Mouse (Mus musculus): Measurements from ENCODE around the gene Sobp. TPM values are rescaled to one million over a fixed set of nuclear protein-coding genes. Genes with fewer than 3 reads are reported as not detected.

Sobp gene
- polyA plus RNA-seq, 1 experiment from 2014 or later: 1.1 TPM

DNA sequence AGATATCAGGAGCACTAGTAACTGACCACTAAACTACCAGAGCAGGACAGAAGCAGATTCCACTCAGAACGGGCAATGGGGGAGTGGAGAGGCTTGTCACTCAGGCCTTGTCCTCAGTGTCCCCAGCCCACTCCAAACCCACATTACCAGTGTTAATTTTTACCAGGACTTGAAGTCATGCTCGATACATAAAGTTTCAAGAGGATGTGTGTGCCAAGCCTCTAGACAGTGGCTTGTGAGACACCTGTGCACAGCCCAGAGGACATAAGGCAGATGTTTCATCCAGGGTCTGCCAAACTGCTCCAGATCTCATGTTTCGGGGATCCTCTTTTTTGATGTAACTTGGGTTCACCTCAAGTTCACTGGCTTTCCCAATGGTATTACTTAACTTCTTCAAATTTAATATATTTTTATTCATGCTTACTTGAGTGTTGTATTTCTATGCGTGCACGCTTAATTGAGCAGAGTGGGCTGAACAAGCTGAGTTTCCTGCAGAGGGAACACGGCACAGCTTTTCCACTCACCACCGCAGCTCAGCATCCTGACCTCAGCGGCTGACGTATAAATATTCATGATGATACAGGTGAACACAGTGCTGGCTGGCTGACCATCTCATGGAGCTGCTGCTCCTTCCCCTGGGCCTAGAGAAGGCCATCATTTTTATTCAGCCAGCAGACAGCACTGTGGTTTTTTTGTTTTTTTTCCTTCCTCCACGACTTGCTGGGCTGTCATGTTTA is 131.6 kb downstream of the Sobp start:
- Histone ChIP-seq H3K4me3 (replicated peaks) (no peak overlapping the region), H3K27ac (peak overlapping the region; percentile 88; the same call in 1 of the 2 replicates), H3K4me1 (replicated peaks) (peaks cover 7% of the 10 kb centered on the region; the same call in 1 of the 2 replicates), H3K9me3 (no peaks in the 10 kb centered on the region), H3K4me2 (replicated peaks) (no peak overlapping the region), H3K9ac (no peak overlapping the region), H3K36me3 (no peaks in the 10 kb centered on the region), H3K27me3 (replicated peaks) (no peaks in the 10 kb centered on the region)
- no peak for ATAC-seq
- WGBS: 45% methylated on average over 10 of the region's 10 CpGs

DNA sequence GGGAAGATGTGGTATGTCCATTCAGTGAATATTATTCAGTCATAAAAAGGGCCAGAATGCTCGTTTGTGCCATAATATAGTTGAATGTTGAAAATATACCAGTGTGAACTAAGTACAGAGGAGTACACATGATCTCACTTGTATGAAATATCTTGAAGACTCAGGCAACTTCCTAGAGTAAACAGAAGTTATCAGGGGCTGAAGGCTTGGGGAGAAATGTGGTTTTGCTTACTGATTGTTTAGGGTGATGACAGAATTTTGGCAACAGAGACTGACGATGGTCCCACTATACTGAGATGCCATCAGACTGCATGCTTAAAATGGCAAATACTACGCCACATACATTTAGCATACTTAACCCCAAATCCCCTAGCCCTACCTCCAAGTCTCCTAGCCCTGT is 132.5 kb downstream of the Sobp start:
- H3K9me3 ChIP-seq: no peaks in the 10 kb centered on the region
- H3K36me3 ChIP-seq: no peaks in the 10 kb centered on the region
- H3K27ac ChIP-seq: no peak overlapping the region
- H3K4me3 ChIP-seq (replicated peaks): no peak overlapping the region
- peaks cover 6% of the 10 kb centered on the region; the same call in 1 of the 2 replicates for H3K4me1 ChIP-seq (replicated peaks)
- no peak overlapping the region for H3K4me2 ChIP-seq (replicated peaks)
- ATAC-seq: no peak
- no peak overlapping the region for H3K9ac ChIP-seq
- WGBS: 77% methylated on average over 3 of the region's 3 CpGs
- no peaks in the 10 kb centered on the region for H3K27me3 ChIP-seq (replicated peaks)

DNA sequence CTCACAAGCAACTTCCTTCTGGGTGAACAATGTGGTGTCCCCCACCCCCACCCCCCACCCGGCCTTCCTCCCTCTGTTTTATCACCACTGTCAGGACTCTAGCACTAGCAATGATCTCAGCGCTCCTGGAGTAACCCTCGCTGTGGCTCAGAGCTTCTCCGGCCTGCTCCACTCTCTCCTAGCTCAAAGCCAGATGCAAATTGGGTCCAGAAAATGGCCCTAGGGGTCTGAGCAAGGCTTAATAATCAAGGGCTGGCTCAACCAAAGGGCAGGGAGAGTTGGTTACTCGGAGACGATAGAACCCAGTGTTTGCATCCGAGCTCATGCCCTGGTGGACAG is 136.9 kb downstream of the Sobp start:
- Histone ChIP-seq H3K4me1 (replicated peaks) (0 out of 2 replicates have a peak, but pooled peaks cover 6% of the 10 kb centered on the region), H3K9me3 (no peaks in the 10 kb centered on the region), H3K27me3 (replicated peaks) (no peaks in the 10 kb centered on the region), H3K4me3 (replicated peaks) (no peak overlapping the region), H3K9ac (no peak overlapping the region), H3K27ac (no peak overlapping the region), H3K4me2 (replicated peaks) (no peak overlapping the region), H3K36me3 (no peaks in the 10 kb centered on the region)
- ATAC-seq: no peak
- WGBS: 55% methylated on average over 7 of the region's 7 CpGs

DNA sequence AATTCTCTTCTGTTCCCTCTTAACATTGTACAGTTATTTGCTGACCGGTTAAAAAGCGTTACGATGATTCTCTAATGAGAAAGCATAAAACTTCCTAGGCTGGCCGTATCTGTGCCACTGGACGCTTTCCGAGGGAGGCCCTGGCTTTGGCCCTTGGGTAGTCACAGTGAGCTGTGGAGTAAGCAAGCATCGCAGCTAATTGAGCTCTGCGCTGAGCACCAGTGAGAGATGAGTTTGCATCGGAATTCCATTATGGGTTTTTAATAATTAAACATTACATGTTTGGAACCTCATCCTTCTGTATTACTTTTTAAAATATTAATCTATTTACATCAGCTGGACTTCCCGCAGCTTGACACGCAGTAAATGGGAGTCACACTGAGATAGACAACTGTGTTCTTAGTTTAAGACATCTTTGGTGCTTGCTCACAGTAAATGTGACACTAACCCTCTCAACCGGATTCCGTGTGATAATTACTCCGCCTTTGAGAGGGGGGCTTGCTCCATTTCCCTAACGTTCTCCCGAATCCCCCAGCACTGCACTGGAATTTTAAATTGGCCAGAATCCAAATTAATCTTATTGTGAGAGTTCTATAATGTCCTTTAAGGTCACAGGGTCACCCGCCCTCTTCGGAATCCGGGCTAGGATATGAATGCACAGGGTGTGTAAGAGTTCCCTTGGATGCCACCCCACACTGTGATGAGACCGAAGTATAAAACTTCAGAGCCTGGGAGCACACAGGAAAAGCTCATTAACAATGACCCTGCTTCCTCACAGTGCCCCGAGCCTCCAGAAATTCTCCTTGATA is 137.5 kb downstream of the Sobp start:
- WGBS: 72% methylated on average over 21 of the region's 21 CpGs
- Histone ChIP-seq H3K27me3 (replicated peaks) (no peaks in the 10 kb centered on the region), H3K27ac (no peak overlapping the region), H3K4me2 (replicated peaks) (no peak overlapping the region), H3K4me3 (replicated peaks) (no peak overlapping the region), H3K9me3 (no peaks in the 10 kb centered on the region), H3K9ac (no peak overlapping the region), H3K36me3 (no peaks in the 10 kb centered on the region), H3K4me1 (replicated peaks) (0 out of 2 replicates have a peak, but pooled peaks cover 5% of the 10 kb centered on the region)
- no peak for ATAC-seq

DNA sequence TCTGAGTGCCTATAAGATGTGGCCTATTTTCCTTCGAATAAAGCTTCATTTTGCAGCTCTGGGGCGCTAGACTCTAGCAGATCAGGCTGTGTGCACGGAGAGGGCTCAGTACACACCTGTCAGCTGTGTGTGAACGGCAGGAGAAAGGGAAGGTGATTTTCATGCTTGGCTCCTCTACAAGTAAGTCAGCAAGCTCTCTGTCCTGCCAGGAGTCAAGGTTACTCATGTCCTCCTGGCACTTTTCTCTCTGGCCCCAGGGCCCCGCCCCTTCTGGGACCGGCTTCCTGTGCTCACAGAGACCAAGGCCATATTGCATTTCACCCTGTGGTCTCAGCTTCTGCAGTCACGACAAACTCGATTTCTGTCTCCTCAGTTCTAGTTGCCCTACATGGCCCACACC is 138.8 kb downstream of the Sobp start:
- no peak overlapping the region for H3K27ac ChIP-seq
- H3K4me2 ChIP-seq (replicated peaks): no peak overlapping the region
- WGBS: 60% methylated on average over 8 of the region's 8 CpGs
- no peaks in the 10 kb centered on the region for H3K27me3 ChIP-seq (replicated peaks)
- no peaks in the 10 kb centered on the region for H3K36me3 ChIP-seq
- no peak overlapping the region for H3K4me3 ChIP-seq (replicated peaks)
- H3K9me3 ChIP-seq: no peaks in the 10 kb centered on the region
- H3K4me1 ChIP-seq (replicated peaks): 0 out of 2 replicates have a peak, but pooled peaks cover 5% of the 10 kb centered on the region
- peak; percentile 8; the same call in 1 of the 2 replicates for ATAC-seq
- H3K9ac ChIP-seq: no peak overlapping the region

DNA sequence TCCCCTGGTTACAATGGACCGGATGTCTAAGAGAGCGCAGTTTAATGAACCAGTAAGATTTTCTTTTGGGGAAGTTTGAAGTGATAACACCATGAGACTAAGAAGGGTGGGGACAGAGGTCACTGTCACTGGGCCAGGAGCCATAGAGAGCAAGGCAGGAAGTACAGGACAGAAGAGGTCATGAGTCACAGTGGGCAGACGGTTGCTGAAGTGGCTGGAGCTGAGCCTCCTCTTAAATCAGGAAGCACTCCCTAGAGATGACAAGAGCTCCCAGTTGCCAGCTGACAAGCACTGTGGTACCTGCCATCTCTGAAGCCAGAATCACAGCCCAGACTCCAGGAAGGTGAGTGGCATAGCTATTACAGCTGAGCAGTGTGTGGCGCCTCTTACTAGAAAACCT is 139.5 kb downstream of the Sobp start:
- Histone ChIP-seq H3K4me1 (replicated peaks) (0 out of 2 replicates have a peak, but pooled peaks cover 5% of the 10 kb centered on the region), H3K4me3 (replicated peaks) (no peak overlapping the region), H3K27me3 (replicated peaks) (no peaks in the 10 kb centered on the region), H3K27ac (no peak overlapping the region), H3K36me3 (no peaks in the 10 kb centered on the region), H3K9me3 (no peaks in the 10 kb centered on the region), H3K9ac (no peak overlapping the region), H3K4me2 (replicated peaks) (no peak overlapping the region)
- 77% methylated on average over 4 of the region's 4 CpGs for WGBS
- no peak for ATAC-seq

DNA sequence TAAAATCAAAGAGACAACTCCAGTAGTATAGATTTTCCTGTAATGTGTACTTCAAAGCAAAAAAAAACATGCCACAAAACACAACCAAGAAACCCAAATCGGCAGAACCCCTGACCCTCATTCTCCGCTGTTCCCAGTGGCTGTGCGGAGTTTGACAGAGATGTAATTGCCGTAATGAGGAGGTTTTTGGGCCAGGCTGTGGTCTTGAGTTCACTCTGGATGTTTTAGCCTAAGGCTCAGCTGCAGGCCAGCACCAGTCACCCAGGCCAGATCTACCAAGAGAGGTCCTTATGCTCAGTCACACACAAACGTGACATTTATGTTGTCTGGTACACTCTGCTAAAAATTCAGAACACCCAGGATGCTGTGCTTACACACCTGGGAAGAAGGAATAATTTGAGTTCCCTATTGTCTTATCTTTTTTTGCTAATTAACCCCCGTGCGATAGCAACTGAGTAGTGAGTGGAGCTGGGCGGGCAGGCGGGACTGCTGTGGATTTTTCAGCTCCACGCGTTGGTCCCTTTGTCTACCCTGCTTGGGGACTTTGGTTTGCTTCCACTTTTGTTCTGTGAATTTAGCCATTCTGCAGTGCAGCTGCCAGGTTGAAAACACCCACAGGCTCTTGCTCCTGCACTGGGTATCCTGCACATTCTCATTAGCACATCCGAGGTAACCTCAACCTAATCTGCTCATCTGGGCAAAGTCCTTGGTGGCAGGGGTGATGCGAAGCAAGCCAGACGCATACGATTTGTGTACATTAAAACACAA is 140.7 kb downstream of the Sobp start:
- H3K4me2 ChIP-seq (replicated peaks): no peak overlapping the region
- no peak overlapping the region for H3K4me3 ChIP-seq (replicated peaks)
- no peaks in the 10 kb centered on the region for H3K27me3 ChIP-seq (replicated peaks)
- 0 out of 2 replicates have a peak, but pooled peaks cover 5% of the 10 kb centered on the region for H3K4me1 ChIP-seq (replicated peaks)
- no peak overlapping the region for H3K9ac ChIP-seq
- no peaks in the 10 kb centered on the region for H3K9me3 ChIP-seq
- 62% methylated on average over 15 of the region's 15 CpGs for WGBS
- no peak overlapping the region for H3K27ac ChIP-seq
- no peaks in the 10 kb centered on the region for H3K36me3 ChIP-seq
- no peak for ATAC-seq

DNA sequence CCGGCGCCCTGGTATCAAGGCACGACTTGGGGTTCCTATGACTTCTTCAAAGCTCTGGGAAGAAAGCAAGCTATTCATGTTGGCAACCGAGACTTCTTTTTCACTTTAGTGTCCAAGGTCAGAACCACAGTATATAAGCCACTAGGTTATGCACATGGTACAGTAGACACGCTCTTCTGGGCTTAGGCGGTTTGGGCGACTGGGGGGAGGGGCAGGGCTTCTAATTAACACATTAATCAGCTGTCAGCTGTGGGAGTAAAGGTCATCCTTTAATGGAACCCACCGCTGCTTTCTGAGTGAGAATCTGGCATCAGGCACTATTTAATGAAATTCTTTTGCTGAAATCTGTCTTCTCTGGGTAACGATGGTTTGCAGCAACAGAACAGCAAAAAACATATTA is 147.3 kb downstream of the Sobp start:
- WGBS: 63% methylated on average over 9 of the region's 9 CpGs
- Histone ChIP-seq H3K4me2 (replicated peaks) (no peak overlapping the region), H3K36me3 (no peaks in the 10 kb centered on the region), H3K27ac (no peak overlapping the region), H3K4me1 (replicated peaks) (peaks cover 2% of the 10 kb centered on the region), H3K9ac (no peak overlapping the region), H3K27me3 (replicated peaks) (peaks cover 14% of the 10 kb centered on the region), H3K9me3 (no peaks in the 10 kb centered on the region), H3K4me3 (replicated peaks) (no peak overlapping the region)
- ATAC-seq: no peak

DNA sequence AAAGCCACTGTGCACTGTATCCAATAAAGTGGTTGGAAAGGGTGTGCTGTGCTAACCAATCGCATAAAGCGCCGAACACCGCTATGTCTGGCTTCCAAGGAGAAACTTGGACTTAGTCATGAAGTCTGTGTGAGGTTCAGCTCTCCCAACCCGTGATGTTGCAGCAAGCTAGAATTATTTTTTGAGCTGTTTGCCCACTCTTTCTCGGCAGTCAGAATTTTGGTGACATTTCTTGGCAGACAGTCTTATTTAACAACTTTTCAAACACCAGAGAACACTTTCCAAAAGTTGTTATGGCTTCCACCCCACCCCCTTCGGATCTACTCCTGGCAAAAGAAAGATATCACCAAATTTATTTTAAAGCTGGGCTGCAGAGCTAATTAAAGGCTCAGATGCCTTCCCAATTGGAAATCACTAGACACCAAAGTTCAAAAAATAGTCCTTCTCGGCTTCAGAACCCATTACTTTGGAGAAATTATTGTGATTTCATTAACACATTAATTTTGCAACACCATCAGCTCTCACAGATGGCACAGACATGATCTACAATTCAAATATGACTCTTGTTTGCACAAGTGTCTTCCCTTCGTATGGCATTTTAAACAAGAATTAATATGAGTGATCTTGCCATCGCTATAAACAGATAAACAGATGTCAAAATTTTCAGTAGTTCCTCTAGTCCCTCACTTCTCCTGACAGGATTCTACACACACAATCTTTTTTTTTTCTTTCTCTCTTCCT is 150.7 kb downstream of the Sobp start:
- Histone ChIP-seq H3K4me2 (replicated peaks) (no peak overlapping the region), H3K36me3 (no peaks in the 10 kb centered on the region), H3K4me3 (replicated peaks) (no peak overlapping the region), H3K27me3 (replicated peaks) (peaks cover 45% of the 10 kb centered on the region), H3K27ac (no peak overlapping the region), H3K9ac (no peak overlapping the region), H3K4me1 (replicated peaks) (peaks cover 14% of the 10 kb centered on the region), H3K9me3 (no peaks in the 10 kb centered on the region)
- WGBS: 81% methylated on average over 10 of the region's 10 CpGs
- no peak for ATAC-seq

DNA sequence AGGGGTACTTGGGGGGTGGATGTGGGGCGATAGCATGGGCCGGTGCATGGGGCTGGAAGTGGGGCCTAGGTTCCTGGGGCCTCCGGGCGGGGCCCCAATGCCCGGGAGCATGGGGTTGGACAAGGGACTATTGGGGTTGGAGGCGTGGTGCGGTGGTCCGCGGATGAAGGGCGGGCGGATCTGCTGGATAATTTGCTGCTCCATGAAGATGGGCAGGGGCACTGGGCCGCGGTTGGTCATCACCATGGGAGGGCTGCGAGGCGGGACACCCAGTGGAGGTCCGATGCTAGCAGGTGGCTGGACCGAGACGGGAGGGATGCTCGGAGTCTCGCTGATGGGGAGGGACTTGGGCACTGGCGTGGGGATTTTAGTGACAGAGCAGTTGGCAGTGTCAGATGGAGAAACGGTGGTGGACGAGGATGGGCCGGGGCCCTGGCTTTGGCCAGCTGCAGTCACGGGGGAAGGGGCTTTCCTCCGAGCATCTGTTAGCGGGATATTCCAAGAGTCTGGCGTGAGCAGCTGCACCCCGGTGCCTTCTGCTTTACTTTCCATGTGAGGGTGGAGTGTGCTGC is 152.1 kb downstream of the Sobp start:
- Histone ChIP-seq H3K36me3 (no peaks in the 10 kb centered on the region), H3K4me2 (replicated peaks) (peak overlapping the region; percentile 99), H3K4me3 (replicated peaks) (peak overlapping the region; percentile 57), H3K27ac (no peak overlapping the region), H3K9me3 (no peaks in the 10 kb centered on the region), H3K4me1 (replicated peaks) (peaks cover 14% of the 10 kb centered on the region), H3K27me3 (replicated peaks) (peaks cover 47% of the 10 kb centered on the region), H3K9ac (no peak overlapping the region)
- 10% methylated on average over 28 of the region's 29 CpGs for WGBS
- peak; percentile 4; the same call in 1 of the 2 replicates for ATAC-seq

DNA sequence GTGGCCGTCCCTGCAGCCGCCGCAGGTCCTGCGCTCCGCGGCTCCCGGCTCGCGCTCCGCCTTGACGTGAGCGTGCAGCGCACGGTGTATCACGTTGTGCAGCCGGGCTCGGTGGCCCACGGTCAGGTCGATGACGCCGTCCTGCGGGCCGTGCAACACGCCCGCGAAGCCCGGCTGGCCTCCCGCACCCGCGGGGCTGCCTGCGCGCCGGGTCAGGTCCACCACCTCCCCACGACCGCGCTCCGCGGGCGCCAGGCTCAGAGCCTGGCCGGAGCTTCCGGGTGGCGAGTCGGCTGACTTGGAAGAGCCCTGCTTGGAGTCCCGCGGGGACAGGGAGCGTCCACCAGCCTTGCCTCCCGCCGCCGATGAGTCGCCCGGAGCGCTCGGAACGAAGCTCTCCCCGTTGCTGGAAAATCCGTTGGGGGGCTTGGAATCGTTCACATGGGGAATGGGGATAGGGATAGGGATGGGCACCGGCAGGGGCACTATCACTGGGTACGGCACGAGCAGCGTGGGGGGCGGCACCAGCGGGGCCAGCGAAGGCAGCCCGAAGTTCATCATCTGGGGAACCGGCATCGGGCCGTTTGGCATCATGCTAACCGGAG is 152.7 kb downstream of the Sobp start:
- no peaks in the 10 kb centered on the region for H3K9me3 ChIP-seq
- no peaks in the 10 kb centered on the region for H3K36me3 ChIP-seq
- H3K27ac ChIP-seq: no peak overlapping the region
- H3K9ac ChIP-seq: peak overlapping the region; percentile 46
- 1% methylated on average over 69 of the region's 69 CpGs for WGBS
- peak; percentile 70 for ATAC-seq
- peak overlapping the region; percentile 57 for H3K4me3 ChIP-seq (replicated peaks)
- peaks cover 14% of the 10 kb centered on the region for H3K4me1 ChIP-seq (replicated peaks)
- peaks cover 47% of the 10 kb centered on the region for H3K27me3 ChIP-seq (replicated peaks)
- peak overlapping the region; percentile 99 for H3K4me2 ChIP-seq (replicated peaks)

Data from intestine, embryonic 15.5 days (tissue).